Mouse (Mus musculus) common myeloid progenitor, adult 5-6 weeks (primary cell): ENCODE data around the gene Gm5447. TPM values are rescaled to one million over a fixed set of nuclear protein-coding genes. Genes with fewer than 3 reads are reported as not detected.

Source experiments
- ATAC-seq: replicated peaks from 2 replicates; pipeline ENCODE4 v1.8.0; 2016; ENCODE audit warnings: low read depth, mild to moderate bottlenecking, moderate TSS enrichment, inconsistent platforms; ENCODE audit not compliant: poor library complexity, severe bottlenecking
- total RNA-seq: library from RNA; stranded (forward); fragments of 200-1000, 187-1606 nt; gene quantifications from 2 replicates; pipeline ENCODE4 v1.2.3, GENCODE M21; 2017

Gene Gm5447
- total RNA-seq, 1 experiment from 2014 or later = not detected

DNA sequence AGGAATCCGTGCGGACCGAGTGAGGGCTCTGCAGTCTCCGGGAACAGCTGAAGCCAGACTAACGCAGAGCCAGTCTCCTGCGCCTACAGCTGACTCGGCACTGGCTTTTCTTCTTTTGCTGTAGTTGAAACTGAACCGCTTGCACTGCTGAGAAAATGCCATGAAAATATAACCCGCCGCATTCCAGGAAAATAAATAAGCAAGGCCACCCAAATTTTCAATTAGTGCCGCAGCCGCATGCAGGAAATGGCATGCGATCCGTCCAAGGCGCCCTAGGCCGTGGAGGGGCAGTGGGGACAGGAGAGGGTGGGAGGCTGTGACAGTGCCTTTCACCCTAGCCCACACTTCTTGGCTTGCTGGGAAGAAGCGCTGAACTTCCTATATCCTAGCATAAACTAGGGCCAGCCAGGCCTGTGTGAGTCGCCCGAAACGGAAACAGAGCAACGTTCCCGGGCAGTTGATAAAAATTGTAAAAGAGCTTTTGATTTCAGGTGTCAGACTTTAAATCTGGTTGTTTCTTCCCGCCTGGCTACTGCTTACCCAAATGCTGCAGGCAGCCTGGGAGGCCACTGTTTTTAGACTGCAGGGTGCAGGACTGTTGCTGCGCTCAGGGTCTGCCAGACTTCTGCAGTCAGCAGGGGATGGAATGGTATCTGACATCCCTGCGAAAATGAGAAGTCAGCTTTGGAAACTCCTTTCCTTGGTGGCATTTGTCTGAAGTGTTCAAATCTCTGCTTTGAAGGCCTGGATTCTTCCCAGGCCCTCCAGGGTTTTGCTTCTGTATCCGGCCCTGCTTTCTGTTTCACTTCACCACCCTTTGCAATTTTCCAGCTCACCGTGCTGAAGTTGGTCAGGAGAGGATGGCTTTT lies 11.8 kb downstream of the Gm5447 start:
- ATAC-seq = peak; percentile 23

DNA sequence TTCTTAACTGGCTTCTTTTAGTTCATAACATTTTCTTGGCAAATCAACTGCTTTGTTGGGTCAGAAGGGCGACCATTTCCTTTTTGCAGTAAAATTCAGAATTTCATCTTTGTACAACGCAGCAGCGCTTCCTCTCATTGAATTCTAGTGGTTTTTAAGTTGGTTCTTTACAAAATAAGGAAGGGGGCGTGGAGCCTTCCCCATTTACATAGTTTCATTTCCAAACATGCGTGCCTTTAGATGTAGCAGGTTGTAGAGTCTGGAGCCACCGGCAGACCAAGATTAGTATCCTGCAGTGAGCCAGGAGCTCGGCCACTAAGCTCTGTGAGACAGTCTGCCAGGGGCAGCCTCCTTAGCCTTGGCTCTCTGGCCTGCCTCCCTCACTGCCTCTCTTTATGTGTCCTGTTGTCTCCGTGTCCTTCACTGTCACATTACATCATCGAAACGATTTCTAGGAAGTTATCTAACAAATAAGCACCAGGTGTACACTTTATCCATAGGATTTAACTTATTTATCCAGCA lies 13.0 kb downstream of the Gm5447 start:
- peak; percentile 56 for ATAC-seq

DNA sequence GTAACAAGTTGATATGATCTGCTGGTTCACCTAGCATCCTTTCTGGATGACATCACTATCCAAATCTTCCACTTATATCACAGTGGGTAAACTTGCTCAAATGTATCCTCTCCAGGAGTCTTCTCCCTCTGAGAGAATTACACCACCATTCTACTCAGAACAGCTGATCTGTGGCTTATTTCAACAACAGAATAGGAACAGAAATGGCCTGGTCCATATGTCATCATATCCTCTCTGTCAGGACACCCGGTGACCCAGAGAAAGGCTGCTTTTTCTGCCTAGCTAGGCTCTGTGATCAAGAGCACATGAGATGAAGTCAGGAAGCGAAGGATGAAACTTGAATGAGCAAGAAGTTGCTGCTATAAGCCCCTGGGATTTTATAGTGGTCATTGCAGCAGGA lies 13.7 kb downstream of the Gm5447 start:
- ATAC-seq = peak; percentile 56

DNA sequence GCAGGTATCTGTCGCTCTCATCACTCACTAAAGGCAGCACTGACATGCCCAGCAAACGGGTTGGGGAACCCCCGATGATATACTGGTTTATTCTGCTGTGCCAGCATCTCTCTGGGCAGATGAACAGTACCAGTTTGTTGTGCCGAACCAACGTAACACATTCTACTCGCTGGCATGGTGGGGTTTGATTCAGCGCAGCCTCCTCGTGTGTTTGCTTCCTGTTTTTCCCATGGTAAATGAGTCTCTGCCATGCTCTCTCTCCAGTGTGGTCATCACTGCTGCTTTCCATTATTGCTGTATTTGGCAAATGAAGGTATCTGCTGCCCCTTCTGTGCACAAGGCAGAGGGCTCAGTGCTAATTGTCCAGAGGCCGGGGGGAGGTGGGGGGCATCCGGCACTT lies 15.7 kb downstream of the Gm5447 start:
- no peak for ATAC-seq

DNA sequence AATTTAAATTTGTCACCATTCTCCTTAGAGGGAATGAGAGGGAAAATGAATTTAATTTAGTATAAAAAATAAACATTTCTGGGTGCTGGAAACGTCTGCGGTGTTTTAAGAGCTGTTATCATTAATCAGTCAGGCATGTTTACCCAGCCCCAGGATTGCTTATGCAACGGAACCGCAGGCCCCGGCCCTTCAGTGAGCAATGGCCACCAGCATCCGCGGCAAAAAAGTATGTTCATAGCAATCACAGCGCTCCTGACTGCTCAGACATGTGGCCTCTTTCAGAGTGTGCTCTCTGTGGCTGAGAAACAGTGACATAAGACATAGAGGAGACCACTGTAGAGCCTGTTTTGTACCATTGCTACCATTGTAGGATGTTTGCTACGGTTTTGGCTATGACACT lies 16.2 kb downstream of the Gm5447 start:
- ATAC-seq = no peak

DNA sequence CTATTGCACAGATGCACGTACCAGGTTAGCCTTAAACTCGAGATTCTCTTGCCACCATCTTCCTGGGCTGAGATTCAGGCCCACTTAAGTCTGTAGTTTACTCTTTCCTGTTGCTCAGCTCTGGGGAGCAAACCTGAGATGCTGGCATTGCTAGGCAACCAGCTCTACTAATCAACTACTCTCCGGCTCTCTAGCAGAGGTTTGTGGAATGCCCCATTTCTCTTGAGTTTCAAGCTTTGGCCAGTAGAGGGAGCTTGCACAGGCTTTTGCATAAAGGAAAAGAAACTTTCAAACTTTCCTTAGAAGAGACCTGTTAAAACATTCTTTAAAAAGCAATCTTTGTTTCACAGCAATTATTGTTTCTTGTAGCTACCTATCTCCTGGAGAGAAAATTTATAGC lies 19.8 kb downstream of the Gm5447 start:
- peak; percentile 65 for ATAC-seq

DNA sequence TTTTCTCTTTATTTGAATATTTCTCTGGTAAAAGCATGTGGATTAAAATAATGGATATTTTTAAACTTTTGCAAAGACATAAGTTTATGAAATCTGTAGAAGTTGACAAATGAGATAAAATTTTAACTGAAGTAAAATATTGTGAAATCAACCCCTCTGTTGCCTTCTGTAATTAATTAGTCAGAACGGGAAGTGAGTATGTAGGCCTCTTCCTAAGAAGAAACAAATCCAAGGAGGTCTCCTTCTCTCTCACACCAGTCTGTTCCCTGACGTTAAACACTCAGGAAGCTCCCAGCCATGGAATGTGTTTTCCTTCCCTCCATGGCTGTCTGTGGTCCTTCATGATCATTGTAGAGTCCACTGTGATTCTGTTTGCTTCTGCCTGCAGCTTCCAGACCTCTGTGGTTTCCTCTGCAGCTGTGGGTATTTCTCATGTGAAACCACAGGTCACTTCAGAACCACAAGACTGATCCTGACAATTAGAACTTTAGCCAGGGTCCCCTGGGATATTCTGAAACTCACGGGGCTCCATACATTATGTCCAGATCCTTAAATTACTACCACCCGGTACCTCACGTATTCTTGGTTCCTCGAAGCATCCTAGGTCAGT lies 20.4 kb downstream of the Gm5447 start:
- ATAC-seq = peak; percentile 84

DNA sequence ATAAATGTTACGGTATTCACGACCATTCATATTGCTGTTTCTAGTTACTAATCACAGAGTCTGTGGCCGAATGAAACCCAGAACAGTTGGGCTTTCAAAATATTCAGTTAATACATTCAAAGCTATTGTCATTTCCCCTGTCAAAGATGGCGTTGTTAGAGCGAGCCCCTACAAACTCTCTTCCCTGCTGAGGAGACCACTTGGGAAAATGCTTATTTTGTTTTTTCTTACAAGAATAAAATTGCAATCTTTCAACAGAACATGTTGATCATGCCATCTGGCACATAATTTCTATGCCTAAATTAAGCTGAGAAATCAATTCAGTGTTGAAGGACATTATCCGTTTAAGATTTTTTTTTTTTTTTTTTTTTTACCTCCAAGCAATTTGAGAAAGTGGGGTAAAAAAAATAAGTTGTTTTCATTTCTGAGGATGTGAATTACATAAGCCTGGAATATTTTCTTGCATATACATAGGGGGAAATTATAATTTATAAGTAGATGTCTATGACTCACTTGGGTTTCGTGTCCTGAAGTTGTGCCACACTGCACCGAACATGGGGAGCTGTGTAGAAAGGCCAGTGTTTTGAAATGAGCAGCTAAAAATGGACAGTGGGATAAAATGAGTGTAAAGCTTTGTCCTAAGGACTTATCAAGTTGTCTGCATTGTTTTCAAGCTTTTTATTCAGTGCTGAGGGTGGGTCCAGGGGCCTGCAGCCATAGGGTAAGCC lies 23.7 kb downstream of the Gm5447 start:
- no peak for ATAC-seq

- no peak for ATAC-seq
Measured at GRCm38 (mm10) chr13:30999799-31000198, 25.8 kb downstream of the Gm5447 start.

GRCm38 (mm10) chr13:31004458-31004857 lies 30.5 kb downstream of the Gm5447 start:
- no peak for ATAC-seq

DNA sequence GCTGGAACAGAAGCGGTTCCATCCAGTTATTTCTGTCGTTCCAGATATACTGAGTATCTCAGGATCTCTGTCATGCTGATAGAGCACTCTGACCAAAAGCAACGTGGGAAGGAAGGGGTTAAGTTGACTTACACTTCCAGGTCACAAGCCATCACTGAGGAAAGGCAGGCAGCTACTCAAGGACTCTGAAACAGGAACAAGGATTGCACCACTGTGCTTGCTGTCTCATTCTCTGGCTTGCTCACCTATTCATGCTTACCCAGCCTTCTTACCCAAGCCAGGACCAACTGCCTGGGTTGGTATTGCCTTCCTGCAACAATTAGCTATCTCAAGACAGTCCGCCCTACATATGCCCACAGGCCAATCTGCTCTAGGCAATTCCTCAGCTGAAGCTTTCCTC lies 31.0 kb downstream of the Gm5447 start:
- ATAC-seq = peak; percentile 83

- ATAC-seq = peak; percentile 58
Measured at GRCm38 (mm10) chr13:31017545-31017944, 43.5 kb downstream of the Gm5447 start.

DNA sequence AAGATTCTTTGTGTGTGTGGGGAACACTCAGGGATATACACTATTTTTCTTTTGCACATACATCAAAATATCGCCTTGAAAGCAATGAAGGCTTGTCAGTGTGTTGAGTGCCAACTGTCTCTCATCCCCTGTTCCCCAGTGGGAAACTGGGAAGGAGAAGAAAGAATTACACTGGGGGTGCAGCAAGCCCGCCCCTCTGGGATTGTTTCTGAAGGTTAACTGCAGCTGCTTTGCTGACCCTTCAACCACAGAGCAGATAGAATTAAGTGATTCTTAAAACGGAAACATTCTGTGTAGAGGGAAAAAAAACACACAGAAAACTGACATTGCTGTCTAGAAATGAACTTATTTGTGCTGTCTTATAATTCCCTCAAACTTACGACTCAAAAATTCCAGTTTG lies 47.5 kb downstream of the Gm5447 start:
- ATAC-seq = no peak

DNA sequence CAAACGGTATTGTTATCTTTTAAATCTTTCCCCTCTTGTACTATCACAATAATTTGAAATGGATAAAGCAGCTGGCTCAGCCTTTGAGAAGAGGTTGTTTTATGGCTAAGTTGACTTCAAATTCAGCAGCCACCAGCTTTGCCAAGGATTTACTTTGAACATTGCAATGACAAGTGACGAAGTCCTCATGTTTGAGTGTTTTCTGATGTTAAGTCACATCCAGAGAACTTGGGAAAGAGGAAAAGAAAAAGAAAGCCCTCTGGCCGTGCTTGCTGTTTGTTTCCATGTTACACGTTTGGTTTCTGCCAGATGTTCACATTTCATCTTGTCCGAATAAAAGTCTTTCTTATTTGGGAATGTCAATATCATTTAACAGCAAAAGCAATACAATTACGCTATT lies 47.9 kb downstream of the Gm5447 start:
- no peak for ATAC-seq

DNA sequence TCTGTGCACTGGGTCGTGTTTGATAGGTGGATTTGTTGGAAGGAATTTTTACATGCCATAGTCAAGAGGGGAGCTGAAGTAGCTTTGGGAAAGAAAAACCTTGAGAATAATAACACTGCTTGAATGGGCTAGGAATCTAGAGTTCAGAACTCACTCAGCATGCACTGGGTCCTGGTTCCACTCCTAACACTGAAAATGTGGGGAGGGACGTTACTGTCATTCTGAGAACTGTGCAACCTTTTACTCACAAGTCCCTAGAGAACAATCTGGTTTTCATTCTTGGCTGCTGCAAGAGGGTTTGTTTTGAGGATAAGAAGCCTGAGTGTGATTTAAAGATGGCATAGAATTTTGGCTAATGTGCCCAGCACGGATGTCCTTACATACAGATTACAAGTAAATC lies 49.7 kb downstream of the Gm5447 start:
- ATAC-seq = no peak

Other genes with a start within 250 kb of the Gm5447 start
- 0.50 and 7.2 TPM in 2 replicates for gene Irf4, start 225.0 kb upstream of the Gm5447 start, total RNA-seq
- 0.55 TPM in 1 of 2 replicates, not detected in the other for gene Hus1b, start 26.4 kb upstream of the Gm5447 start, total RNA-seq
- 50.5 and 56.9 TPM in 2 replicates for gene Exoc2, start 111 bp upstream of the Gm5447 start, total RNA-seq